Mouse (Mus musculus): ENCODE data around the gene Smg7.

DNA sequence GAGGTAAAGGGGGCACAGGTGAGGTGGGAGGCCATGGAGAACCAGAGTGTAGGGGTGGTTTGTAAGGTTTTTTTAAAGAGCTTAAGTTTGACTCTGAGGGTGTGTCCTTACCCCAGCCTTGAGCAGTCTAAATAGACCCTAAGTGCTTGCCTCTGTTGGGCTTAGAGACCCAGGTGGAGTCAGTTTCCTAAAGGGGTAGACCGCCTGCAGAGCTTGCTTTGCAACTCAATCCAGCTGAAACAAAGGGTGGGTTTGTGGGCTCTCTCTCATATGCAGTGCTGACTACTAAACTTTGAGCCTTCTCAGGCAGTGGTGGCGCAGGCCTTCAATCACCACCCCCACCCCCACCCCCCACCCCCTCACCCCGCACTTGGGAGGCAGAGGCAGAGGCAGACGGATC lies 40.5 kb upstream of the Smg7 start:
- TF ChIP-seq CTCF (IDR thresholded peaks at IDR 0.05; ENCODE audit: extremely low read depth, insufficient read depth, low read length) (no peak), POLR2A (IDR thresholded peaks at IDR 0.05; ENCODE audit: extremely low read depth, insufficient read depth, low read length) (no peak)

All from cortical plate, adult 2 months (tissue).